Mouse (Mus musculus): ENCODE data around the gene Rnft2.

Rnft2 gene

GRCm38 (mm10) chr5:118171665-118172064 is 73.3 kb downstream of the Rnft2 start:
- no peak for DNase-seq

GRCm38 (mm10) chr5:118170888-118171529 is 73.9 kb downstream of the Rnft2 start:
- no peak for DNase-seq

GRCm38 (mm10) chr5:118169222-118170221 is 75.4 kb downstream of the Rnft2 start:
- no peak for DNase-seq

- DNase-seq, result no peak
Measured at GRCm38 (mm10) chr5:118167561-118167995, 77.3 kb downstream of the Rnft2 start.

- no peak for DNase-seq
Measured at GRCm38 (mm10) chr5:118165462-118165861, 79.5 kb downstream of the Rnft2 start.

- DNase-seq, result no peak
Measured at GRCm38 (mm10) chr5:118164581-118164980, 80.3 kb downstream of the Rnft2 start, which contains the start of gene Hrk. TSS of gene Hrk (plus strand) at chr5:118164648.

GRCm38 (mm10) chr5:118160691-118161090 is 84.2 kb downstream of the Rnft2 start:
- DNase-seq, result no peak

- no peak for DNase-seq
Measured at GRCm38 (mm10) chr5:118156976-118157375, 87.9 kb downstream of the Rnft2 start.

- DNase-seq, result no peak
Measured at GRCm38 (mm10) chr5:118155565-118155947, 89.4 kb downstream of the Rnft2 start.

- DNase-seq, result peak in 1 of 2 experiments; percentile 18
Measured at GRCm38 (mm10) chr5:118154839-118155564, 89.9 kb downstream of the Rnft2 start, which contains the start of gene Fbxw8. TSS of gene Fbxw8 (minus strand) at chr5:118155464.

- DNase-seq, result no peak
Measured at GRCm38 (mm10) chr5:118149711-118150110, 95.2 kb downstream of the Rnft2 start.

GRCm38 (mm10) chr5:118147264-118147663 is 97.7 kb downstream of the Rnft2 start:
- no peak for DNase-seq

GRCm38 (mm10) chr5:118145999-118146679 is 98.8 kb downstream of the Rnft2 start:
- DNase-seq, result no peak

GRCm38 (mm10) chr5:118145458-118145857 is 99.5 kb downstream of the Rnft2 start:
- no peak for DNase-seq

GRCm38 (mm10) chr5:118144770-118145169 is 100.1 kb downstream of the Rnft2 start:
- DNase-seq, result no peak

- no peak for DNase-seq
Measured at GRCm38 (mm10) chr5:118144327-118144726, 100.6 kb downstream of the Rnft2 start.

- DNase-seq, result no peak
Measured at GRCm38 (mm10) chr5:118143211-118144026, 101.5 kb downstream of the Rnft2 start.

GRCm38 (mm10) chr5:118142471-118142870 is 102.4 kb downstream of the Rnft2 start:
- no peak for DNase-seq

All from thymus, adult 18-20 months (tissue).